Mouse (Mus musculus) ES-CJ7 (cell line): ENCODE results near the gene Pp2d1.

Experiments used
- DNase-seq: peaks from one replicate; pipeline ENCODE4 v3.0.0; 2011; ENCODE audit warnings: low read depth, low spot score

Pp2d1 gene

DNA sequence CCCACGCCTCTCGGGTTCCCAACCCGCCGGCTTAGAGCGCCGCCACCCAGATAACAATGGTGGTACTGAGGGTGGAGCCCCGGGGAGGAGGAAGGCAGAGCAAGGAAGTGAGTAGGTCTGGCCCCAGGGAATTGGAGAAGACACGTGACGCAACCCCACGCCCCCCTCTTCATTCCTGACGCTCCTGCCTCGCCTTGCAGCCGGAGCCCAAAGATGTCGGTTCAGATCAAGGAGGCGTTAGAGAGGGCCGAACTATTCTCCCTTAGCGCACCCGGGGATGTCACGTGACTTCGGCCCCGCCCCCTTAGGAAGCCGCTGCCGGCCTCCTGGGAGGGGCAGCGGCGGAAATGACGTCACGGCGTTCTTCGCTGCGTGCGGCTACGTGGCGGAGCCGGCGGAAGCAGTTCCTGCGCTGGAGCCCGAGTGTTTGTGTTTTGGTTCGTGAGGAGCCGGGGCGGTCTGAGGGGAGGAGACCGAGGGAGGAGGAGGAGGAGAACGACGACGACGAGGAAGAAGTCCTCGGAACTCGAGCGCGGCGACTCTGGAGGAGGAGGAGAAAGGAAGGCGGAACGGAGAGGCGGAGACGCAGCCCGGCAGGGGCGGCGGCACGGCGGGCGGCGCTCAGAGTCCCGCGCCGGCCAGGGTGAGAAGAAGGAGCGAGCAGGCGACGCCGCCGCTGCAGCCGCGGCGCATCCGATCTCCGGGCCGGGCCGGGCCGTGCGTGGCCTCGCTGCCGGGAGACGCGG is 60.2 kb downstream of the Pp2d1 start, which contains the start of gene Rab5a:
Rab5a (plus strand) TSS at position 377 of the 746 bp plus-strand sequence.
- DNase-seq: peak; percentile 99

DNA sequence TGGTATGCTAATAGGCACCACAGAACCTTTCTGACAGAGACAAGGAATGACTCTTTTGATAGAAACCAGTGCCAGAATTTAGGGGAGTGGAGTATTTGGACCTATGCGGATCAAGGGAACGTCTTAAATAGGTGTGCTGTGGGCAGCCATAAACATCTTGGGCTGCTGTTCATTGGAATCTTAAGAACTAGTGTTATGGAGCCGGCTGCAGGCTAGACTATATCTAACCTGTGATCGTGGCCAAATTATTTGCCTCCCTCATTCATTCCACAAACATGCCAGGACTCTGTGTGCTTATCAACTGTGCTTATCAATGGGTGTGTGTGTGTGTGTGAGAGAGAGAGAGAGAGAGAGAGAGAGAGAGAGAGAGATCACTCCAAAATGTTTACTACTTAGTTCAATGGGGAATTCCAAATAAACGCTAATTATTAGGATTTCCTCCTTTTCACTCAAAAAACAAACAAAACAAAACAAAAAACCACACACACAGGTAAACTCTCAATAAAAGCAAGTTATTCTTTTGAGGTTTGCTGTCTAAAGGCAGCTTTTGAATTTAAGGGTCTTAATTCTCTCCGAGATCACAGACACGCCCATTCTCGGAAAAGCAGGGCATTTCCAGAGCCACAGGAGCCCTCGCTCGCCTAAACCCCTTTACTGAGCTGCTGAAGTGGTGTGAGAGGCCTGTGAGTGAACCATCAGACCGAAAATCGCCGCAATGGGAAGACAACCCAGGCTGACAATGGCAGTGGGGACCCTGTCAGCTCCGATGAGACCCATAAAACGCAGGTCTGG is 61.0 kb downstream of the Pp2d1 start:
- DNase-seq: peak; percentile 28

DNA sequence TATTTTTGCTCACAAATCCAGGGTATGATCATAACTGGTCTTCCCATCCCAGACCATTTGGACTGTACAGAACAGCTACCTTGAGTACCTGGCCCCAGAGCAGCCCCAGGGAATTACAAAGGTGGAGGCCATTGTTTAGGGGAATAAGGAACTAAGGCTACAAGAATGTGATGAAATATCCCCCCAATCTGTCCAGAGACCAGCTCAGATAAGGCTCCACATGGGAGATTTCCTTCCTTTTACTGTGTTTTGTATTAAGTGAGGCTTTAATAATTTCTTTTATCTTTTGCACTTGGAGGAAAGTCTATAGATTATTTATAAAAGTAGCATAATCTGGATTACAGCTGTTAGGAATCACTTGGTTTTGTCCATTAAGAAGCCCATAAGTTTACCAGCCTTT is 70.6 kb downstream of the Pp2d1 start:
- no peak for DNase-seq

DNA sequence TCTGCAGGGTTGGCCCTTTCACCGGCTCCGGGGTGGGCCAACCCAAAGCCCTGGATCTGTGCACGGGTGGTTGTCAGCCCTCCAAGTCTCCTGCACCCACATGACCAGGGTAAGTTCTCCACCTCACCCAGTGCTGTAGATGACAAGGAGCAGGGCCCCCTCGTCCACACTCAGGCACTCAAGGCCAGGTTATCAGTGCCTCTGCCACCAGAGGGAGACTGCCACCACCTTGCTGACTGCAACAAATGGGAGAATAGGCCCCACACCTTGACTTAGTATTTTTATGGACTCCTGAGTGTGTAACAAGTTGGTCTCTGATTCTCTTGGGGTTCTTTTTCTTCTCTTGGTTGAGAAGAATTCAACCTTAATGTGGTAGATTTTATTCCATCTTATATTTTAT is 73.7 kb downstream of the Pp2d1 start:
- peak; percentile 81 for DNase-seq

DNA sequence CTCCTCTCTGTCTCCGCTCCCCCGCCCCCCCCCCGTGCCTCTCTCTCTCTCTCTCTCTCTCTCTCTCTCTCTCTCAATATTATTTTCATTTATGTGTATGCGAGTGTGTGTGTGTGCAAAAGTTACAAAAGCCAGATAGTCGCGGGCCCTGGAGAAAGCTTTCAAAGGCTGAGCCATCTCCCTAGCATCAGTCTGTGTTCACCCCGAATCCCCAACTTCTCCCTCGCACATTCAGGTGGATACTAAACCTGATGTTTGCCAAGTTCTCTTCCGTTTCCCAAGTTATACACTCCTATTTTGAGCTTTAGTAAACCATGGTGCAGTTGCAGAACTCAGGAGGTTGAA is 75.8 kb downstream of the Pp2d1 start:
- DNase-seq: no peak

DNA sequence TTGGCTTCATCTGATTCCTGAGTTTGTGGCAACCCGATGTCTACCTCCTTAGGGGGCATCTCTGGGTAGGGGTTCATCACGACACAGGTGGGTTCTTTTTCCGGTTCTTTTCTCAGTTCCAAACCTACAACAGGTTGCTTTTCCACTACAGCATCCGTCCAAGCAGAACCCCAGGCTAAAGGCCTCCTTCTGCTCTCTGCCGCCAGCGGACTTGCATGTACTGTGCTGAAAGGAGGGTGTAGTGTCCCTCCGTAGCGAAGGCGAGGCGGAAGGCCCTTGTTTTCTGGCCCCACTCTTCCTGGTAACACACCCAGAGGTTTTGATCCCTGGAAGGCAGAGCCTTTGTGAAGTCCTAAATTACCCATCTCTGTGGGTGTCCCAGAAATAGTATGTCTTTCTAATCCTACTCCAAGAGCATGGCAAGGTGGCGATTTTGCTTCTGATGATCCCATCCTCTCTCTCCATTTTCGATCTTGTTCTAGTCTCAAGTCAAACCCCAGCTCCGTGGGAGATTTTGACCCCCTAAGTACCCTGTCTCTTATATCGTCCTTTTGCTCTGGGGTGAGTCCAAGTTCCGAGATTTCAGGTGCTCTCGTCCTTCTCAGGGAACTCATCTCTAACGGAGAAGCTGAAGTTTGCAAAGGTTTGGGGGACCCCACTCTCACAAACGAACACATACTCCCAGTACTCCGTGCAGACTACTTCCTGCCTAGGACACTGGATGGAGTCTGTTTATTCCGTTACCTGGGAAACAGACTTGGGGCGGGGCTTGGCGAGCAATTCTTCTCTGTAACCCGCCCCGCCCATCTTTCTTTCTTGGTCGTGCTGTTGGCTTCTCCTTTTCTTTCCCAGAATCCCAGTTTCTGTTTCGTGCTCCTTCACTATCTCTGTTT is 76.4 kb downstream of the Pp2d1 start, which contains the start of gene Efhb:
Efhb (minus strand) TSS at position 719 of the 893 bp plus-strand sequence.
- peak; percentile 89 for DNase-seq
